Mouse (Mus musculus) adipose tissue, adult 10 weeks (tissue): Measurements from ENCODE around the gene Fxyd3. TPM values are rescaled to one million over a fixed set of nuclear protein-coding genes. Genes with fewer than 3 reads are reported as not detected.

ENCODE experiments used
- polyA plus RNA-seq: library from polyadenylated mRNA; stranded (reverse); fragments of 350-450 nt; fragmentation: Illumina TruSeq; extraction: RNeasy Lipid Tissue Mini Kit (QIAGEN cat#74804); gene quantifications from one replicate; pipeline ENCODE4 v1.2.3, GENCODE M21; 2014; ENCODE audit warnings: low read depth, low replicate concordance

The Fxyd3 gene
- 48.8 TPM for polyA plus RNA-seq

GRCm38 (mm10) chr7:31076492-31076891 lies at the start of gene Fxyd3:
TSS of gene Fxyd3 (minus strand) at chr7:31076704.

GRCm38 (mm10) chr7:31115182-31115581 lies 38.7 kb upstream of the Fxyd3 start, which contains the start of gene Hpn:
TSS of gene Hpn (minus strand) at chr7:31115290.

GRCm38 (mm10) chr7:31059108-31059507 lies 17.4 kb downstream of the Fxyd3 start, which contains the start of gene Lgi4:
TSS of gene Lgi4 (plus strand) at chr7:31059342.

GRCm38 (mm10) chr7:31057071-31057470 lies 19.4 kb downstream of the Fxyd3 start, which contains the start of gene Fxyd1:
TSS of gene Fxyd1 (minus strand) at chr7:31057199.

GRCm38 (mm10) chr7:31051321-31052021 lies 25.0 kb downstream of the Fxyd3 start, which contains the start of gene Fxyd7:
TSS of gene Fxyd7 (minus strand) at chr7:31051467.

GRCm38 (mm10) chr7:31042431-31042910 lies 34.0 kb downstream of the Fxyd3 start, which contains the start of gene Fxyd5:
TSS of gene Fxyd5 (minus strand) at chr7:31042481.

Other genes with a start within 250 kb of the Fxyd3 start
- not detected for gene Ffar3, start 220.5 kb downstream of the Fxyd3 start, polyA plus RNA-seq
- not detected for gene Ffar1, start 215.1 kb downstream of the Fxyd3 start, polyA plus RNA-seq
- 0.56 TPM for gene Cd22, start 196.4 kb downstream of the Fxyd3 start, polyA plus RNA-seq
- 0.88 TPM for gene Mag, start 161.8 kb downstream of the Fxyd3 start, polyA plus RNA-seq
- not detected for gene Hamp2, start 152.0 kb downstream of the Fxyd3 start, polyA plus RNA-seq
- not detected for gene Hamp, start 132.7 kb downstream of the Fxyd3 start, polyA plus RNA-seq
- 105 TPM for gene Usf2, start 119.9 kb downstream of the Fxyd3 start, polyA plus RNA-seq
- 45.5 TPM for gene Lsr, start 103.2 kb downstream of the Fxyd3 start, polyA plus RNA-seq
- 13.2 TPM for gene Fam187b, start 102.9 kb downstream of the Fxyd3 start, polyA plus RNA-seq
- gene Fxyd5, start 34.2 kb downstream of the Fxyd3 start, polyA plus RNA-seq, result 69.0 TPM
- gene Fxyd7, start 25.2 kb downstream of the Fxyd3 start, polyA plus RNA-seq, result 0.88 TPM
- 169 TPM for gene Fxyd1, start 19.5 kb downstream of the Fxyd3 start, polyA plus RNA-seq
- gene Lgi4, start 17.4 kb downstream of the Fxyd3 start, polyA plus RNA-seq, result 5.6 TPM
- 18.4 TPM for gene Hpn, start 38.6 kb upstream of the Fxyd3 start, polyA plus RNA-seq
- 15.7 TPM for gene Scn1b, start 50.3 kb upstream of the Fxyd3 start, polyA plus RNA-seq
- 39.2 TPM for gene Gramd1a, start 79.2 kb upstream of the Fxyd3 start, polyA plus RNA-seq
- gene Scgb2b2, start 213.8 kb upstream of the Fxyd3 start, polyA plus RNA-seq, result not detected
- gene Scgb1b2, start 215.1 kb upstream of the Fxyd3 start, polyA plus RNA-seq, result not detected